Mouse (Mus musculus) adrenal gland, adult 8-10 months (tissue): ENCODE measurements at regions not wholly inside any gene's neighbourhood (a gene's known extent, or its start where the extent isn't known, plus 50 kb on each side); places are given as distances from the start of the nearest gene placed in this dataset.
A peak's percentile ranks its signal among the peaks of the same experiment; 100 is the strongest.

Source experiments
- DNase-seq: peaks from one replicate; pipeline ENCODE4 v3.0.0; 2022

DNA sequence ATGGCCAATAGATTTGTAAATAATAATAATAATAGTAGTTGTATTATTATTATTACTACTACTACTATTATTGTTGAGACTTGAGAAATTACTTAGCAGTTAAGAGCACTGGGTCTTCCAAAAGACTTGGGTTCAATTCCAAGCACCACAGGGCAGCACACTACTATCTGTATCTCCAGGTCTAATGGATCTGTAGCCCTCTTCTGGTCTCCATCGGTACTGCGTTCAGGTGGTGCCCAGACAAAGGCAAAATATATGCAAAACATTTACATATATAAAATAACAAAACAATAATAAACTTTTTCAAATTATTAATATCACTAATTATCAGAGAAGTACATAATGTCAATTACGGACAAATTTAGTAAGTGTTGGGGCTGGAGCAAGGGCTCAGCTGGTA lies 69.1 kb upstream of the Rad23b start:
- no peak for DNase-seq

DNA sequence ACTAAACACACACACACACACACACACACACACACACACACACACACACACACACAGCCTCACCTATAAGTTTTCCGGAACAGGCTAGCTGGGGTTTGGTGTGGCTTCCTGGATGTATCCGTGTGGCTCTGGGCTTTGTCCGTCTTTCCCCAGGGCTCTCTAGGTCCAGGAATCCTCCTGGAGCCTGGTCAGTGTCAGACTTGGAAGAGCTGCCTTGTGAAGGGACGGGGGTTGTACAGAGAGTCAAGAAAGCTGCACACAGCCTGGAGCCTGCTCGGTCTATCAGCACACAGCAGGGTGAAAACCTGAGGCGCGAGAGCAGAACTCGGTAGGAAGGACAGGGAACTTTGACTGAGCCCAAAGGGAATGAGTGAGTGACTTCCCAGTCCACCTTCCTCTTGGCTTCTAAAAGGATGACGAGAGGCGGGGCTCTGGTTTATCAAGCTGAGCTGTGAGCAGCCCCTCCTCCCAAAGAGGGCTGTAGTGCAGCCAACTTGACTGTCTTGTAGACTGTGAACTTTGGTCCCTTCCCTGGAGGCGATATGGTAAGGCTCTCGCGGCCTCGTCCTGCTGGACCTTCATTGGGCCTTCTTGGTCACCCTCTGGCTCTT lies 68.3 kb upstream of the Rad23b start:
- DNase-seq, result no peak

DNA sequence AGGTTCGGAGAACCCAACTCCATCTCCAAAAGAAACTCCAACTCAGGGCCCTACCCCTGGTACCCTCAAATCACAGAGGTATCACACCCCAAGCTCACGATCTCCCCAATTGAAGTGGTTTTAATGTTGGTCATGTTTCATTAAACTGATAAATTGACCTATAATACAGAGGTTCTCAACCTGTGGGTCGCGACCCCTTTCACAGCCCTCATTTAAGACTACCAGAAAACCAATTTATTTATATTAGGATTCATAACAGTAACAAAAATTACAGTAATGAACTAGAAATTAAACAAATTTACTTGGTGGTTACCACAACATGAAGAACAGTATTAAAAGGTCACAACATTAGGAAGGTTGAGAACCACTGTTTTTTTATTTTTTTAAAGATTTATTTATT lies 67.4 kb upstream of the Rad23b start:
- no peak for DNase-seq

DNA sequence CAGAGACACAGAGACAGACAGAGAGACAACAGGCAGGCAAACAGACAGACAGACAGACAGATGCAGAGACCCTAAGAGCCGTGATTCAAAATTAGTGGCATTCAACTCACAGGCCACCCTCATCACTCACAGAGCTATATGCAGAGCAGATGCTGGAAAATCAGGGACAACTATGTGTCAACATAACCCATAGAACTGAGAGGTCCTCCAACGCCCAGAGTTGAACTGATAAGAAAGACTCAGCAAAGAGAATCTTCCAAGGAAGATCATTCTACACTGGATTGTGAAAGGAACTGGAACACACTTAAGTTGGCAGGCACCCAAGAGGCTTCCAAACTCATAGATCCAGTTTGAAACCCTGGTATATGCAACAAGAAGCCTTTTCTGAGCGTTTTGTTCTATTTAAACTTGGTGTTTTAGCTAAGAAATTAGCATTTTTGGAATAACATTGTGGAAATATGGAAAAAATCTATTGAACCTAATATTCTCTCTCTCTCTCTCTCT lies 65.1 kb upstream of the Rad23b start:
- DNase-seq, result no peak

DNA sequence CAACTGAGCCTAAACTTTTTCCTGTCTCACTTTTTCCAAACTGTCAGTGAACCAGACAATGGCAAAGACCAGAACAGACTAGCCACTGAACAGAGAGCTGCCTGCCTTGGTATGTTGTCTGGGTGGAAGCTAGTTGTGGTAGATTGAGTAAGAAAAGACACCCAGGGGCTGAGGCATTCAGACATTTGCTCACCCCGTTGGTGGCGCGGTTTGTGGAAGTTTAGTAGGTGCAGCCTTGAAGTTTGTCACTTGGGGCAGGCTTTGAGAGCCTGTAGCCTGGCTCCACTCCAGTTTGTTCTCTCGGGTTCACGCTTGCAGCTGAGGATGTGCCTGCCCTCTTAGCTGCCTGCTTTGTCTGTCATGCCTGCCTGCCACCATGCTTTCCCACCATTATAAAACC lies 64.2 kb upstream of the Rad23b start:
- peak; percentile 4 for DNase-seq

- no peak for DNase-seq
Measured at GRCm38 (mm10) chr4:55288456-55288855, 61.4 kb upstream of the Rad23b start.

DNA sequence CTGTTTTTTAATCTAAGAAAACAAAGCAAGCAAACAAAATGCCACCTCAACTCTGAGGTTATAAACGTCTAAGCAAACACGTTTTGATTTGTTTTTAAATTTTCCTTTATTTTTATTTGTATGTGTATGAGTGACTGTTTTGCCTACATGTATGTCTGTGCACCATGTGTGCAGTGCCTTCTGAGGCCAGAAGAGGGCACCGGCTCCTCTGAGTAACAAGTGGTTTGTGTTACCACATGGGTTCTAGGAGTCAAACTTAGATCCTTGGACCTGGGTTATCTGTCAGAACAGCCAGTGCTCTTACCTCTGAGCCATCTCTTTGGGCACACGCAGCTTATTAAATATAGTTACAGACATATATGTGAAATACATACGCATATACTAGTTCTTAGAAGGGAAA lies 57.6 kb upstream of the Rad23b start:
- no peak for DNase-seq

GRCm38 (mm10) chr4:55292701-55293100 lies 57.1 kb upstream of the Rad23b start:
- no peak for DNase-seq

DNA sequence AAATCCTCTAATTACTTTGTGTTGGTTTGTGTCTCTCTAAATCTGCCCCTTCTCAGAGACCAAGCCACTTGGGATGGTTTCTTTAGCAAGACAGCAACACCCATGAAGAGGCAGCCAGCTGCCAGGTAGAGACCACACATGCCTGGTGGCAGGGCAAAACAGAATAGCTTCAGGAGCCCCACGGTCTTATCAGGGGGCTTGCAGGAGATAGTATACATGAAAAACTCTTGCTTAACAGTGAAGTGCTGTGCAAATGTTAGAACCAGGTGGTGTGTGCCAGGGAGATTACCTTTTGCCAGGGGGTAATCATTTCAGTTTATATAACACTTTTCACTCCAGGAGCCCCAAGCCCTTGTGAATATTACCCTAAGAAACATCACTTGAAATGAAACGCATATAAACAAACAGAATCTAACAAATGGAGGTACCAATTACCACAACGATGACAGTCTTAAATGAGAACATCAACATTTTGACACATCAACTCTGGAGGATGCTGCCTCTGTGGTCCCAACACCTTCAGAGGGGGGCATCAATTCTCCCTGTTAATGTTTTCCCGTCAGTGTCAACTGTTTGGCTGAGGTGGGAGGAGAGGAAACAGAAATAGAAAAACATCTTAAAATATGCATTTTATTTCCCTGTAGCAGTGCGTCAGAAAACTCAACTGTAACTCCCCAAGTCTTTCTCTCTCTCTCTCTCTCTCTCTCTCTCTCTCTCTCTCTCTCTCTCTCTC lies 56.3 kb upstream of the Rad23b start:
- no peak for DNase-seq

GRCm38 (mm10) chr4:55294255-55294687 lies 55.6 kb upstream of the Rad23b start:
- no peak for DNase-seq

- DNase-seq, result no peak
Measured at GRCm38 (mm10) chr4:55297841-55298240, 52.0 kb upstream of the Rad23b start.
